Mouse (Mus musculus) lung, postnatal 25 days (tissue): ENCODE data around the gene Hinfp.
"Not testable (repeated sequence)": the region's sequence is repeated elsewhere in the genome, so short reads cannot be mapped to it uniquely, and the experiment has no call there.

ENCODE experiments used
- DNase-seq: peaks from one replicate; pipeline ENCODE4 v3.0.0; 2022; ENCODE audit warnings: low spot score

Hinfp gene

GRCm38 (mm10) chr9:44305466-44306079, at the start of gene Hinfp:
TSS of gene Hinfp (minus strand) at chr9:44305671.
- DNase-seq, result peak; percentile 100

GRCm38 (mm10) chr9:44353142-44353541, 47.7 kb upstream of the Hinfp start:
- DNase-seq, result no peak

- no peak for DNase-seq
These were observed 46.9 kb upstream of the Hinfp start for GRCm38 (mm10) chr9:44352337-44352736.

GRCm38 (mm10) chr9:44351396-44351795, 45.9 kb upstream of the Hinfp start:
- DNase-seq, result no peak

- no peak for DNase-seq
These were observed 43.1 kb upstream of the Hinfp start for GRCm38 (mm10) chr9:44348546-44348945.

- no peak for DNase-seq
These were observed 42.1 kb upstream of the Hinfp start for GRCm38 (mm10) chr9:44347621-44348020.

- DNase-seq, result no peak
These were observed 41.7 kb upstream of the Hinfp start for GRCm38 (mm10) chr9:44347166-44347565.

GRCm38 (mm10) chr9:44345570-44346433, 40.3 kb upstream of the Hinfp start:
- DNase-seq, result no peak

- peak; percentile 95 for DNase-seq
These were observed 38.4 kb upstream of the Hinfp start, which contains the start of gene Hmbs for GRCm38 (mm10) chr9:44343781-44344421. TSS of gene Hmbs (minus strand) at chr9:44344228.

- DNase-seq, result no peak
These were observed 37.8 kb upstream of the Hinfp start for GRCm38 (mm10) chr9:44343290-44343689.

- DNase-seq, result no peak
These were observed 37.1 kb upstream of the Hinfp start for GRCm38 (mm10) chr9:44342605-44343004.

GRCm38 (mm10) chr9:44342173-44342572, 36.7 kb upstream of the Hinfp start:
- DNase-seq, result no peak

- DNase-seq, result no peak
These were observed 36.0 kb upstream of the Hinfp start for GRCm38 (mm10) chr9:44341487-44341886.

GRCm38 (mm10) chr9:44338574-44338973, 33.1 kb upstream of the Hinfp start:
- no peak for DNase-seq

- DNase-seq, result no peak
These were observed 32.1 kb upstream of the Hinfp start for GRCm38 (mm10) chr9:44337436-44338169.

- no peak for DNase-seq
These were observed 31.5 kb upstream of the Hinfp start for GRCm38 (mm10) chr9:44336964-44337363.

- DNase-seq, result not testable (repeated sequence)
These were observed 31.0 kb upstream of the Hinfp start for GRCm38 (mm10) chr9:44336513-44336912.

GRCm38 (mm10) chr9:44336093-44336406, 30.6 kb upstream of the Hinfp start:
- no peak for DNase-seq

GRCm38 (mm10) chr9:44335331-44336092, 30.0 kb upstream of the Hinfp start:
- DNase-seq, result no peak

- DNase-seq, result peak; percentile 100
These were observed 29.2 kb upstream of the Hinfp start, which contains the start of gene H2afx for GRCm38 (mm10) chr9:44334396-44335330. TSS of gene H2afx (plus strand) at chr9:44334694.
